Mouse (Mus musculus): Measurements from ENCODE around the gene Slc35c2. TPM values are rescaled to one million over a fixed set of nuclear protein-coding genes. Genes with fewer than 3 reads are reported as not detected.

The Slc35c2 gene
- polyA plus RNA-seq, 1 experiment: 58.7 TPM

GRCm38 (mm10) chr2:165318941-165319340, 31.3 kb upstream of the Slc35c2 start:
- Histone ChIP-seq H3K36me3 (ENCODE audit: control insufficient read depth, insufficient read depth, low read length) (no peaks in the 10 kb centered on the region; the same call in 1 of the 2 replicates), H3K27ac (ENCODE audit: control insufficient read depth, insufficient read depth, low read depth, low read length) (no peak overlapping the region), H3K4me1 (ENCODE audit: control insufficient read depth, insufficient read depth, low read length) (peaks cover 3% of the 10 kb centered on the region; the same call in 1 of the 2 replicates), H3K4me3 (ENCODE audit: control insufficient read depth, low read depth, low read length) (no peak overlapping the region), H3K27me3 (ENCODE audit: control insufficient read depth, insufficient read depth, low read length) (no peaks in the 10 kb centered on the region)
- TF ChIP-seq CTCF (IDR thresholded peaks at IDR 0.05; ENCODE audit: control insufficient read depth, insufficient read depth, insufficient replicate concordance, low read depth, low read length): no peak
- TF ChIP-seq POLR2A (IDR thresholded peaks at IDR 0.05; ENCODE audit: control insufficient read depth, low read depth, low read length): no peak

- Histone ChIP-seq H3K4me1 (ENCODE audit: control insufficient read depth, insufficient read depth, low read length) (peaks cover 3% of the 10 kb centered on the region; the same call in 1 of the 2 replicates), H3K27me3 (ENCODE audit: control insufficient read depth, insufficient read depth, low read length) (no peaks in the 10 kb centered on the region), H3K27ac (ENCODE audit: control insufficient read depth, insufficient read depth, low read depth, low read length) (no peak overlapping the region), H3K4me3 (ENCODE audit: control insufficient read depth, low read depth, low read length) (no peak overlapping the region), H3K36me3 (ENCODE audit: control insufficient read depth, insufficient read depth, low read length) (no peaks in the 10 kb centered on the region; the same call in 1 of the 2 replicates)
- TF ChIP-seq POLR2A (IDR thresholded peaks at IDR 0.05; ENCODE audit: control insufficient read depth, low read depth, low read length) (no peak), CTCF (IDR thresholded peaks at IDR 0.05; ENCODE audit: control insufficient read depth, insufficient read depth, insufficient replicate concordance, low read depth, low read length) (no peak)
Observed at GRCm38 (mm10) chr2:165317621-165318263, 30.1 kb upstream of the Slc35c2 start.

- TF ChIP-seq POLR2A (IDR thresholded peaks at IDR 0.05; ENCODE audit: control insufficient read depth, low read depth, low read length) (no peak), CTCF (IDR thresholded peaks at IDR 0.05; ENCODE audit: control insufficient read depth, insufficient read depth, insufficient replicate concordance, low read depth, low read length) (no peak)
- Histone ChIP-seq H3K27me3 (ENCODE audit: control insufficient read depth, insufficient read depth, low read length) (no peaks in the 10 kb centered on the region), H3K27ac (ENCODE audit: control insufficient read depth, insufficient read depth, low read depth, low read length) (no peak overlapping the region), H3K36me3 (ENCODE audit: control insufficient read depth, insufficient read depth, low read length) (no peaks in the 10 kb centered on the region; the same call in 1 of the 2 replicates), H3K4me3 (ENCODE audit: control insufficient read depth, low read depth, low read length) (no peak overlapping the region), H3K4me1 (ENCODE audit: control insufficient read depth, insufficient read depth, low read length) (peaks cover 3% of the 10 kb centered on the region; the same call in 1 of the 2 replicates)
Observed at GRCm38 (mm10) chr2:165316837-165317473, 29.3 kb upstream of the Slc35c2 start.

- no peak for TF ChIP-seq POLR2A (IDR thresholded peaks at IDR 0.05; ENCODE audit: control insufficient read depth, low read depth, low read length)
- TF ChIP-seq CTCF (IDR thresholded peaks at IDR 0.05; ENCODE audit: control insufficient read depth, insufficient read depth, insufficient replicate concordance, low read depth, low read length): no peak
- Histone ChIP-seq H3K27ac (ENCODE audit: control insufficient read depth, insufficient read depth, low read depth, low read length) (no peak overlapping the region), H3K27me3 (ENCODE audit: control insufficient read depth, insufficient read depth, low read length) (no peaks in the 10 kb centered on the region), H3K4me3 (ENCODE audit: control insufficient read depth, low read depth, low read length) (no peak overlapping the region), H3K36me3 (ENCODE audit: control insufficient read depth, insufficient read depth, low read length) (no peaks in the 10 kb centered on the region; the same call in 1 of the 2 replicates), H3K4me1 (ENCODE audit: control insufficient read depth, insufficient read depth, low read length) (peaks cover under 1% of the 10 kb centered on the region; the same call in 1 of the 2 replicates)
Observed at GRCm38 (mm10) chr2:165316204-165316603, 28.5 kb upstream of the Slc35c2 start.

- Histone ChIP-seq H3K27me3 (ENCODE audit: control insufficient read depth, insufficient read depth, low read length) (no peaks in the 10 kb centered on the region), H3K4me1 (ENCODE audit: control insufficient read depth, insufficient read depth, low read length) (no peaks in the 10 kb centered on the region), H3K36me3 (ENCODE audit: control insufficient read depth, insufficient read depth, low read length) (no peaks in the 10 kb centered on the region; the same call in 1 of the 2 replicates), H3K4me3 (ENCODE audit: control insufficient read depth, low read depth, low read length) (no peak overlapping the region), H3K27ac (ENCODE audit: control insufficient read depth, insufficient read depth, low read depth, low read length) (no peak overlapping the region)
- TF ChIP-seq POLR2A (IDR thresholded peaks at IDR 0.05; ENCODE audit: control insufficient read depth, low read depth, low read length): no peak
- TF ChIP-seq CTCF (IDR thresholded peaks at IDR 0.05; ENCODE audit: control insufficient read depth, insufficient read depth, insufficient replicate concordance, low read depth, low read length): no peak
Observed at GRCm38 (mm10) chr2:165314197-165314596, 26.5 kb upstream of the Slc35c2 start.

- Histone ChIP-seq H3K36me3 (ENCODE audit: control insufficient read depth, insufficient read depth, low read length) (no peaks in the 10 kb centered on the region; the same call in 1 of the 2 replicates), H3K27ac (ENCODE audit: control insufficient read depth, insufficient read depth, low read depth, low read length) (no peak overlapping the region), H3K4me1 (ENCODE audit: control insufficient read depth, insufficient read depth, low read length) (no peaks in the 10 kb centered on the region), H3K27me3 (ENCODE audit: control insufficient read depth, insufficient read depth, low read length) (no peaks in the 10 kb centered on the region), H3K4me3 (ENCODE audit: control insufficient read depth, low read depth, low read length) (no peak overlapping the region)
- TF ChIP-seq CTCF (IDR thresholded peaks at IDR 0.05; ENCODE audit: control insufficient read depth, insufficient read depth, insufficient replicate concordance, low read depth, low read length): no peak
- TF ChIP-seq POLR2A (IDR thresholded peaks at IDR 0.05; ENCODE audit: control insufficient read depth, low read depth, low read length): no peak
Observed at GRCm38 (mm10) chr2:165312381-165312780, 24.7 kb upstream of the Slc35c2 start.

GRCm38 (mm10) chr2:165311577-165311976, 23.9 kb upstream of the Slc35c2 start:
- H3K27me3 ChIP-seq (ENCODE audit: control insufficient read depth, insufficient read depth, low read length): no peaks in the 10 kb centered on the region
- no peaks in the 10 kb centered on the region for H3K4me1 ChIP-seq (ENCODE audit: control insufficient read depth, insufficient read depth, low read length)
- no peak overlapping the region for H3K4me3 ChIP-seq (ENCODE audit: control insufficient read depth, low read depth, low read length)
- H3K36me3 ChIP-seq (ENCODE audit: control insufficient read depth, insufficient read depth, low read length): no peaks in the 10 kb centered on the region; the same call in 1 of the 2 replicates
- H3K27ac ChIP-seq (ENCODE audit: control insufficient read depth, insufficient read depth, low read depth, low read length): no peak overlapping the region
- no peak for TF ChIP-seq POLR2A (IDR thresholded peaks at IDR 0.05; ENCODE audit: control insufficient read depth, low read depth, low read length)
- TF ChIP-seq CTCF (IDR thresholded peaks at IDR 0.05; ENCODE audit: control insufficient read depth, insufficient read depth, insufficient replicate concordance, low read depth, low read length): no peak
